Mouse (Mus musculus) A20 (cell line): ENCODE measurements at regions not wholly inside any gene's neighbourhood (a gene's known extent, or its start where the extent isn't known, plus 50 kb on each side); places are given as distances from the start of the nearest gene placed in this dataset.
A peak's percentile ranks its signal among the peaks of the same experiment; 100 is the strongest.

Experiments used
- DNase-seq: peaks from one replicate; pipeline ENCODE4 v3.0.0-alpha.2; 2011; ENCODE audit warnings: low read depth, low spot score

DNA sequence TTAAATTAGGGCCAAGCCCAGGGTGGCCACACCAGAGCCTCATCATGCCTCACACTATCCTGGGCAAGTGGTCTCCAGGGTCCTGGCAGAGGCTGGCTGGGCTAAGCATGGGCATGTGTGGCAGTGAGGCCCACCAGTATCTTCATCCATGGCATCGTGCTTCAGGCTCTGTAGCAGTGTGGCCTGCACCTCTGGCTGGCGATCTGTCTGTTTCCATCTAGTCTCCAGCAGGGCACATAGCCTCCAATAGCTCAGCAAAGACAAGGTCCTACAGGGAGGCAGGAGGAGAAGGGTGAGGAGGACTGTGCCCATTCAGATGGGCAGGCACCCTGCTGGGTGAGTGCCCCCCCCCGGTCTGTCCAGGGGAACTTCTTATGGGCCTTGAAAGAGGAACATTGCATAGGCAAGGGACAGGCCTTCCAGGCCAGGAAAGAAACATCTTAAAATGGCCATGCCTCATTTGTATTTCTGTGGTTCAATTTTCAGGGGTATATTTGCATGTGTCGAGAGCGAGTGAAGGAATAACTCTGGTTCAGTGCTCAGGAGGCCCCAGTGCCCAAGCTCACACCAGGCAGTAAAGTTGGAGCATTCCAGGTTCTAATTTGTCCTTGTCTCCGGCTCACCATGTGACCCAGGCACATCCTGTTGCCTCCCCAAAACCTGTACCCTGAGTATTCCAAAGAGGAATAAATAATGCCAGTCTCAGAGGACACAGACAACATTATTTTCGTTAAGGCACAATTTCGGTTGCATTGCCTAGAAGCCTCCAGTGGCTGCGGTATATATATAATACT lies 60.4 kb upstream of the Ppara start:
- peak; percentile 63 for DNase-seq

DNA sequence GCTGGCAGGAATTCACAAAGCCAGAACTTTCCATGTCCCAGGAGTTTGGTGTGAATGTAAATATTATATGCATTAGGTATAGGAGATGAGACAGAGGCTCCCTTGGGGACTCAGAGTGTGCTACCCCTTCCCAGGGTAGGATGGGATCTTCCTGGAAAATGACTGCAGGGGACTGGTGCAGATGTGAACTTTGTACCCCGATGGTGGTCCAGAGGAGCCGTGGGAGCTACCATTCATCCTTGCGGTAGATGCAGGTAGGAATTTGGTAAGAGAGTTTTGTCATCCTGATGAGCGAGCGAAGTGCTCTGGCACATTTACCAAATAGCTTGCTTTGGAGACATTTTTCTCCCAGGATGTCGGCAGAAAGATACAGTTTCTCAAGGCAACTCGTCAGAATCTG lies 59.7 kb upstream of the Ppara start:
- no peak for DNase-seq

DNA sequence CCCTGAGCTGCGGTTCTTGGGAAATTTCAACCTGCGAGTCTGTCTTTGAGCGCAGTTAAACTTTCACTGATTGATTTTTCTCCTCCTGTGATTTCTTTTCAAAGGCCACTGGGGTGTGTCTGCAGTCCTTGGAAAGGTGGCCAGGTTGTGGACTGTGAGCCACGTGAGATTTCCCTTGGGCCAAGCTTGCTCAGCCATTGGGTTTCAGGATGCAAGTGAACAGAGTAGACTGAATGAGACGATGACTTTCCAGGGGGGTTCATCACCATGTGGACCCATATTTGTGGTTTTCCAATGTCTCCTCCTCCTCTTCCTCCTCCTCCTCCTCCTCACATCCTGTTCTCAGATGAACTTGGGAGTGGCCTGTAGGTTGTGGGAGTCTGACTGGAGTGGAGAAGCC lies 59.0 kb upstream of the Ppara start:
- no peak for DNase-seq

DNA sequence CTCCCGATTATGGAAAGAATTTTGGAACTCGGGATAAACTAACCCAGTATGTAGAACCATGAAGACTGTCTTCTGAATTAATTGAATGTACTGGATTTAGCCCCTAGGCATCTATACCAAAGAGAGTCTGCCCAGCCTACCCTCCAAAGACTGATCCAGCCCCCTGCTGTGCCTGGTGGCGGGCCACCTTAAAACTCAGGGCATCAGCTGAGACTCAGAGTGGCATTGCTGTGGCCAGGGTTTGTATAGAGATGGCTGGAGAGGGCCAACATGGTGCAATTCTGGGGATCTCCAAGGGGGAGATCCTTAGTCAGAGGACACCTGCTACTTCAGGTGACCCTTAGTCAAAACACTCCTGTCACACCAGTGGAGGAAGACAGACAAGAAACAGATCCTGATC lies 58.6 kb upstream of the Ppara start:
- peak; percentile 49 for DNase-seq

DNA sequence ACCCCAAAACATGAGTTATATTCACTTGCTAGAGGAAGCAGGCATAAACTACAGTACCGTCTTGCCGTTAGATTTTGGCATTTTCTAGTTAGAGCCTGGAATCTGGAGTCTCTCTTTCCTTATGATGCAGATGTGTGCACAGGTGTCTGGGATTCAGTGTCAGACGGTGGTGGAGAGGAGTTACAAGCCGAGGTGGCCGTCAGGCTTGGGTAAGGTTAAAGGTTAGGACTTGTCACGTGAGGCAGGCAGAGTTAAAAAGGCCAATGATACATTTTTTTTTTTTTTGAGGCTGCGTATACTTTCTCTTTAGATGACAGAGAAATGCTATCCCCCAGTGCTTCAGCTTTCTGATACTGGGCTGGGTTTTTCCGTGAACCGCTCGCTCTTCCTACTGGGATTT lies 57.9 kb upstream of the Ppara start:
- no peak for DNase-seq

DNA sequence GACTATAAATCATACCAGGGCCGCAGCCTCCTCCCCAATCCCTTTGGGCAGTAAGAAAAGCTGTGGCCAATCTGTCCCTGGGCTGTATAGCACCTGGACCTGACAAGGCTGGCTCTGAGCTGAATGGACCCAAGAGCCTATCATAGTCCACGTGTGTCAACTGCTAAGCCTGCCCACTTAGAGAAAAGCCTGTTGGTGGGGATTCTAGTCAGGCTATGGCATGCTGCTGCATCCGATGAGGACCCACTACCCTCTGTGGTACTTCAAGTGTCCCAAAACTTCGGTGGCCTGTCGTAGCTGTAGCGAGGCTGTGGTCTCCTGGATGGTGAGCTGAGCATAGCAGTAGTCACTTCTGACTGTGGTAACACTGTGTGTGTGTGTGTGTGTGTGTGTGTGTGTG lies 57.4 kb upstream of the Ppara start:
- no peak for DNase-seq

DNA sequence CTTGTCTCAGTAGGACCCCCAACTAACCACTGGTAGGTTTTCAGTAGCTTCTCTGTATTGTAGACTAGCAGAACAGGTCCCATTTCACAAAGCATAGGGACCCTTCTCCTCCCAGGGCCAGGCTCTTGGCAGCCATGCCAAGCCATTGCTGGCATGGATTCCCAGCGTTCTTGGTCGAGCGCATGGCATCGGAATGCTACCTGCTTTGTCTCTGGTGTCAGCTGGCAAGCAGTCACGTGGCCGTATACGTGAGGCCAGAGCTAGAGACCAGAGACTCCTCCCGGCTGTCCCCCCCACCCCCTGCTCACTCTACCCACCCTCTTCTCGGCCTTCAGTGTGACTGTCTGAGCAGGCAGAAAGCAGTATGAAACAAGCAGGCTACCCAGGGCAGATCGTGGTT lies 56.9 kb upstream of the Ppara start:
- no peak for DNase-seq

DNA sequence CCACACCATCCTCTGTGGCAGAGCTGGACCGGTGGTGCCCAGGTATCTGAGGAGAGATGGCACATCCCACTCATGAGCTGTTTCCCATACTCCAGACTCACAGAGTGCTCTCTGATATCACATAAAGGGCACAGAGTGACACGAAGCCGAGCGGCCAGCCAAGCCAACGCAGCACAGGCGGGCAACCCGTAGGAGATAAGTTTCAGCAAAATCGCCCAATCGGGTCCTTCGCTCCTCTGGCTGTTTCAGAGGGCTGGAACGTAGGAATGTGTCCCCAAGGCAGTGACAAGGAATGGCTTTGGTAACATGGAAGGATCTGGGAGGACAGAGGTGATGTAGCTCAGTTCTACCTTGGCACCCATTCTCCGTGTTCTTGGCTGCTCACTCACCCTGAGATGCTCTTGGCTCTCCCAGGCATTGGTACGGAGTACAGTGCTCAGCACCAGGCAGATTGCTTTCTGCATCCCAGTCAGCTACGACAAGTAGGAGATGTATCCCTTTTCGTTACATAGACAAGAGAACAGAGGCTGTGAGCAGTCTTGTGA lies 56.4 kb upstream of the Ppara start:
- no peak for DNase-seq

DNA sequence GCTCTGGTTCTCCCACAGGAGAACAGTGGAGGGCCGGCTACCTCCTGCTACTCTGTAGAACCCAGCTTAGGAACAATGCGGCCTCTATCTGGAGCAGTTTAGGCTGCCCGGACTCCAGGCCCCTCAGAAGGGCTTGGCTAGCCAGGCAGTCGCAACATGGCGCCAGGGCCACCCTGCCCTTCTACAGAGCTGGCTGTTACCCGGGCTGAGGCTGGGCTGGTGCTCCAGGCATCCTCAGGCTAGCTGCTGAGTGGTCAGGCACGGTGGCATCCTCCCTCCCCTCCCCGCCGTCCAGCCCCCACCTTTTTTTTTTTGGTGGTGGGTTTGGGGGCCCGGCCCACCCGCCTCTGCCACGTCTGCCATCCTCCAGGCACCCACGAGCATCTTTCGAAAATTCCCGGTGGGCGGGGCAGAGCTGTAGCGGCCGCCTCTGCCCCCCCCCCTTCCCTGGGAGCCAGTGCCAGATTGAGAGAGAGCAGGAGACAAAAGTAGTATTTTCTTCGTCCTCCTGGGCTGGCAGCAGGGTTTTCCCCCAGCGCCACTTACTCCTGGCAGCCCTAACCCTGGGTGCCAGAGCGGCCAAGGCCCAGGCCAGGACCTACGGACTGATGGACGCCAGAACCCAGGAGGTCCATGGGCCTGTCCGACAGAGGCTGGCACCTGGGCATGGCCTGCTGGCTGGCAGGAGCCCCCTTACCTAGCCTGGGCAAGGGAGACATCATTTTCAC lies 55.6 kb upstream of the Ppara start:
- no peak for DNase-seq

DNA sequence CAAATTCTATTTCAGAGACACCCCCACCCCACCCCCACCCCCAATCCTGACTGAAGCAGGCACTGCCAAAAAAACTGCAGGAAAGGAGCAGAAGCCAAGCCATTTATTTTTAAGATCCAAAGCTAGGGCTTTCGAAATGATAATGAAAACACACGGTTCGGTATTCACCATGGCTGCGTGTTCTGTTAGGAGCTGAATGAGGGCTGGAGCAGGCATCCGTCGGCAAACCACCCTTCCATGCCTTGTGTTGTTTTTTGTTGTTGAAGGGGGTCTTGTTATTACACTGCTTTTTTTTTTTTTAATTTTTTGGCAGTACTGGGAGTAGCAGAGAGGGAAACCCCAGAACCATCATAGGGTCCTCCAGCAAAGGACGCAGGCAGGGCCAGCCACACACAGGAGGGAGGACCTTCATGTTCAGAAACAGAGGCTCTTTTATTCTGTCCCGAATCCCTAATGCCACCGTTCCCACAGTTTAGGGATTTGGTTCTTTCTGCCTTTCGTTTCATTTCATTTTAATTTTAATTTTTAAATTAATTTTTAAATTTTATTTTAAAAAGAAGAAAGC lies 54.8 kb upstream of the Ppara start:
- no peak for DNase-seq

DNA sequence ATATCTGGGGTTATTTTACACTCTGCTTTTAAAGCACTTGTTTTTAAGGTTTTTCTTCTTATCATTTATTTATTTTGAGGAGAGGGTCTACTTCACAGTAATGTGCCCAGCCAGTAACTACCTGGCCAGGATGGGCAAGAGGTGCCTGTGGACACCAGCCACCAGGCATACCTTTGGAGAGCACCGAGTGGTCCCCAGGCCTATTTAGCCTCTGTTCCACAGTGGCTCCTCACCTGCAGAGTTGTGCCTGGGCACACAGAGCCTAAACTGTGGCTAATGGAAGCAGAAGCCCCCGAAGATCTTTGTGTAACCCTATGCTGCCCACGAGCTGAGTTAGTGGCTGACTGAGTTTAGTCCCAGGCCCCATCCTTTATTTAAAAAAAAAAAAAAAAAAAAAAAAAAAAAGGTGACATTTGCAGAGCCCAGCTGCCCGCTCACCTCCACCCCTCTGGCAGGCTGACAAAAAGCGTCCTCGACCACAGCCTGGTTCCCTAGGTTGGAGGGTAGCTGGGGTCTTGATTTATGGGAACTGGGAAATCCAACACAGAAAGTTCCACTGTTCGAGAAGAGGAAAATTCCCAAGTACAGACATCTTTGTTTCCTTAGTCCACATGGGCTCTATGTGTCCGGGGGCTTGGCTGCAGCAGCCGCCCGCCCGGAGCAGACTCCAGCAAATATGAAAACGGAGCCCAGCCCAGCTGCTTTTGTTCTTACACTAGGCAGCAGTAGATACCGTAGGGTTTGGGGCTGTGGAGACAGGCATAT lies 54.1 kb upstream of the Ppara start:
- DNase-seq, result no peak

DNA sequence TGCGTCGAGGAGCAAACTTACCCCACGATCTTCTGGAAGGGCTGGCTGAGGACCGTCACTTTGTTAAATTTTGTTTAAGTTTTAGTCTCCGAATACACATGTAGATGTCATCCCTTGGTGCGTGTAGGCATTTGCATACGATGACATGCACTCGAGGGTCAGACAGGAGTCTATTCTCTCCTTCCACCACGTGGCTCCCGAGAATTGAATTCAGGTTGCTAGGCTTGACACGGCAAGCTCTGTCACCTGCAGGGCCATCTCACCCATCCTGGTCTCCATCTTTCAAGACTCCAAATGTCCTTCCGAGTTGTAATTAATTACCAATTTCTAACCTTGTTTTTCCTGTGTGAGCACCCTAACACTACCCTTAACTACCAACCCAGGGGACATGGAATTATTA lies 52.7 kb upstream of the Ppara start:
- no peak for DNase-seq

DNA sequence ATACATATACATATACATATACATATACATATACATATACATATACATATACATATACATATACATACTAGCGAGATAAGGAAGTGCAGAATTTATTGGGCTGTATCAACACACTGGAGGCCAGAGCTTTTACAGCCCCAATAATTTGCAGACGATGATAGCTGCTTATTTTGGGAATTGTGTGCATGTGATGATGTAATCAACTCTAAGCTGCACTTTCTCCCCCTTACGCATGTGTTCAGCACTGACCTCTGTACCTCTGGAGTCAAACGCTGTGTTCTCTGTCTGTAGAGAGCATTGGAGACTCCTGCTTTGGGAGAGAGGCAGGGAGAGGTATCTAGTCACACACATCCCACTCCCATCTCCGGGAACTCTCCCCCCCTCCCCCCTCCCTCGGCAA lies 52.0 kb upstream of the Ppara start:
- DNase-seq, result no peak

DNA sequence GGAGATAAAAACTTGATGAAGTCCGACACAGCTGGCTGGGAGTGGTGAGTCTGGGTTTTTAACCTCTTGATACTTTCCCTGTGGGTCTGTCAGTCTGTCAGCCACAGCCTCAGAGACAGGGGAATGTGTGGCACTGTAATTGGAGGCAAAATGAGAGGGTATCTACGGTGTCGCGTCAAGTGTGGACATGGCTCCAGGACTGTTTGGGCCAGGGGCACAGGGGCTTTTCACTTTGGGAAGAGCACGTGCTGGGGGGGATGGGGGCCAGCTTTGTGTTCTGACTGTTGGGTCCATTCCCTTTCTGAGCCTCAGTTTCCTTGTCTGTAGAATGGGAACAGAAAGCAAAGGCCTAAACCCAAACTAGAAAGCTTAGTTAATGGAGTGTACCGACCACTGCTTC lies 51.5 kb upstream of the Ppara start:
- DNase-seq, result no peak

DNA sequence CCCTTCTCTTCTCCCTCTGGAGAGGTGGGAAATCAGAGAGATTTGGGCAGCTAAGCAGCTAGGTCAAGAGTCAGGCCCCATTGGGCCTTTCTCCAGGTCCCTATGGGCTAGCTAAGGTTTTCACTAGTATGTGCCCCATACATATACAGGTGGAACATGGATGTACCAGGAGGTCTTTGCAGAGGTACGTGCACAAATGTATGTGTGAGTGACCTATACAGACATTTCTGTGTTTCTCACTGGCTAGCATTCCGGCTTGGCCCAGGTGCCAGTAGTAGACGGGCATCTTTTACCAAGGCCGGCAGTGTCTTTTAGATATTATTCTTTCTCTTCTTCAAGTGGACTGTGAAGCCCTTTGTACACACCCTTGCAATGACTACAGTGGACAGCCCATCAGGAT lies 51.1 kb upstream of the Ppara start:
- DNase-seq, result no peak

DNA sequence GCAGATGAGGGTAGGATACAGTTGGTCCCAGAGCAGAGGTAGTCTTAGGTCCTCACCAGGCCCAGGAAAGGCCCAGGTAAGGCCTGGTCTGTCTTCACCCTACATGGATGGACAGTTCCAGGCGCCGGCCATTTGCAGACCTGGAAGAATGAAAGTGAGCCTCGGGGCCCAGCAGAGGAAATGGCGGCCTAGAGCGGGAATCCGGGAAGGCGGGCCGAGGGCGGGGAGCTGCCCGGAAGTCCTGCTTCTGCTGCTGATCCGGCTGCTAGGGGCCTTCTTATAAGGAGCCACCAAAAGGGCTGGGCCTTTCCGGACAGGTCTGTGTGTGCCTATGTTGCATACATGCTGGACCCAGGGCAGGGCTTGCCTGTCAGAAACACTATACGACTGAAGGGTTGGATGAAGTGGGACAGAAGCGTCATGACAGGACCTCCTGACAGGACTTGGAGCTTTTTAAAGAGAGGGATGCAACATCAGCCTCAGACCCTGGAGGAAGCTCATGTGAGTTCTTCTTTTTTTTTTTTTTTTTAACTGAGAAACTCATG lies 50.5 kb upstream of the Ppara start:
- DNase-seq, result no peak

DNA sequence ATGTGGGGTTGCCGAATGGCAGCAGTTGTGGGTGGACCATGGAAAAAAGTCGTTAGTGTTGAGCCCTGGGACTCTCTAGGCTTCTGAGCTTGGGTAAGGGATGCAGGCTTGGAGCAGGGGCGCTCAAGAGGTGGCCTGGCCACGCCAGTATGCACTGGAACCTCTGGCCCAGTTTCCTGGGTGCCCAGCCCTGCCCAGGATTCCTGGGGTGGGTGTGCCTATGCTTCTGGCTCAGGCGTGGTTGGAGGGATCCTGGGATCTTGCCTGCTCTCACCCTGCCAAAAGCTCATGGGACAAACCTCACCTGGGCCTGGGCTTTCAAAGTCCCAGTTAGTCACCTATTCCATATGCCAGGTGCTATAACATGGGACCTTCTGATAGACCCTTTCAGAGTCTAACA lies 49.9 kb upstream of the Ppara start:
- no peak for DNase-seq
